Mouse (Mus musculus): Measurements from ENCODE around the gene Olfr262. TPM values are rescaled to one million over a fixed set of nuclear protein-coding genes. Genes with fewer than 3 reads are reported as not detected.
"Not testable (repeated sequence)": the region's sequence is repeated elsewhere in the genome, so short reads cannot be mapped to it uniquely, and the experiment has no call there.

Gene Olfr262
- not detected for total RNA-seq (2021)
- long read RNA-seq = 0 reads

- DNase-seq (ENCODE audit: low spot score in 2 of 2) = no peak
Measured at GRCm38 (mm10) chr19:12241559-12241958, at the start of gene Olfr262. Gene Olfr262 (minus strand): TSS chr19:12241659.

DNA sequence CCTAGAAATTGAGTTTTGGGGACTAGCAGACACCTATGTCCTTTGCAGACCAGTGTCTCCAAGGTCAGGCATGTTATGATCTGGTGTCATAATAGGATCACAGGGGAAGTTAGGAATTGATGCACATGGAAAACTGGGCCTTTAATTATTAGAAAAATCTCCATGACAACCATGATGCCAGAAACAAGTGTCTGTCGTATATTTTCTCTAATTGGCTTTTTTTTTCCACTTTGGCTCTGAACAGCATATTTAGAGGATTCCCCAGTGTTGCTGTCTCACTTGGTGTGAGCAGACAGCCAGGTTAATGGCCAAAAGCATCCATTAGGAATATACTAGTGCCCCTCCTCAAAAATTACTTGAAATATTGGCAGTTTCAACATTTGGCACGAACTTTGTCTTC is 38.1 kb upstream of the Olfr262 start, which contains the start of gene Olfr1434:
TSS of gene Olfr1434 (plus strand) at position 301 of the 400 bp plus-strand sequence.
- DNase-seq (ENCODE audit: low spot score in 2 of 2) = no peak

DNA sequence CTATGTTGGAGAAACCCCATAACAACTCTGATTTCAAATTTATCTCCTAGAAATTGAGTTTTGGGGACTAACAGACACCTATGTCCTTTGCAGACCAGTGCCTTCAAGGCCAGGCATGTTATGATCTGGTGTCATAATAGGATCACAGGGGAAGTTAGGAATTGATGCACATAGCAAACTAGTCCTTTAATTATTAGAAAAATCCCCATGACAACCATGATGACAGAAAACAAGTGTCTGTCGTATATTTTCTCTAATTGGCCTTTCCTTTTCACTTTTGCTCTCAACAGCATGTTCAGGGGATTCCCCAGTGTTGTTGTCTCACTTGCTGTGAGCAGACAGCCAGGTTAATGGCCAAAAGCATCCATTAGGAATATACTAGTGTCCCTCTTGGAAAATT is 19.3 kb upstream of the Olfr262 start, which contains the start of gene Olfr235:
TSS of gene Olfr235 (plus strand) at position 301 of the 400 bp plus-strand sequence.
- no peak for DNase-seq (ENCODE audit: low spot score in 2 of 2)

DNA sequence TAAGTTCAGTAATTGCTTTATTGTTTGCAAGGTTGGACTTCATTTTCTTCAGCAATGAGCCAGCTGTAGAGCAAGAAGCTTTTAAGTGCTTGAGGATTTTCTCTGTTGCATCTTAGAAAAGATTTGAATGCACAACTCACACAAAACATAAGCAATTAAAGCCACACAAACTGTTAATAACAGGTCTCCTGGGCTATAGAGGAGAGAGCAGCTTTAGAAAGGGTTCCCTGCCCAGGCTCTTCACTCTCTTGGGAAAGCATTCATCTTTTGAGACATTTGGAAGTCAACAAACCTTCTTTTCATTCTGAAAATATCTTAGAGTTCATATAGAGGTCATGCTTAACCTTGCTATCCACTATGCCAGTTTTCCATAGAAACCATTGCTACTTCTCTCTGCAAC is 9.0 kb downstream of the Olfr262 start, which contains the start of gene Olfr1432:
TSS of gene Olfr1432 (minus strand) at position 101 of the 400 bp plus-strand sequence.
- not testable (repeated sequence) for DNase-seq (ENCODE audit: low spot score in 2 of 2)

- no peak for DNase-seq (ENCODE audit: low spot score in 2 of 2)
Measured at GRCm38 (mm10) chr19:12200334-12200733, 41.1 kb downstream of the Olfr262 start, which contains the start of gene Olfr1431. Gene Olfr1431 (plus strand): TSS chr19:12200634.

- DNase-seq (ENCODE audit: low spot score in 2 of 2) = not testable (repeated sequence)
Measured at GRCm38 (mm10) chr19:12199076-12199475, 42.4 kb downstream of the Olfr262 start.

Other genes with a start within 250 kb of the Olfr262 start
- gene Olfr1423, start 200.3 kb downstream of the Olfr262 start, total RNA-seq (2021) = not detected
- not detected for gene Olfr1424, start 179.0 kb downstream of the Olfr262 start, total RNA-seq (2021)
- gene Olfr1425, start 163.9 kb downstream of the Olfr262 start, total RNA-seq (2021) = not detected
- not detected for gene Olfr1426, start 149.6 kb downstream of the Olfr262 start, total RNA-seq (2021)
- gene Olfr1427, start 138.3 kb downstream of the Olfr262 start, total RNA-seq (2021) = not detected
- not detected for gene Olfr1428, start 125.8 kb downstream of the Olfr262 start, total RNA-seq (2021)
- gene Olfr76, start 118.5 kb downstream of the Olfr262 start, total RNA-seq (2021) = not detected
- gene Olfr1555-ps1, start 71.5 kb downstream of the Olfr262 start, total RNA-seq (2021) = not detected
- not detected for gene Olfr1431, start 41.0 kb downstream of the Olfr262 start, total RNA-seq (2021)
- gene Olfr1432, start 9.1 kb downstream of the Olfr262 start, total RNA-seq (2021) = not detected
- not detected for gene Olfr235, start 19.4 kb upstream of the Olfr262 start, total RNA-seq (2021)
- not detected for gene Olfr1434, start 38.2 kb upstream of the Olfr262 start, total RNA-seq (2021)
- not detected for gene Olfr1436, start 57.5 kb upstream of the Olfr262 start, total RNA-seq (2021)
- gene Olfr1437, start 83.4 kb upstream of the Olfr262 start, total RNA-seq (2021) = not detected
- not detected for gene Olfr1438-ps1, start 94.3 kb upstream of the Olfr262 start, total RNA-seq (2021)
- gene Olfr1440, start 145.6 kb upstream of the Olfr262 start, total RNA-seq (2021) = not detected
- not detected for gene Olfr1441, start 175.8 kb upstream of the Olfr262 start, total RNA-seq (2021)
- gene Pfpl, start 186.2 kb upstream of the Olfr262 start, total RNA-seq (2021) = not detected
- gene Mpeg1, start 219.1 kb upstream of the Olfr262 start, total RNA-seq (2021) = 1 to 10 TPM; 4.6 to 4.8 TPM